Mouse (Mus musculus) hindbrain, embryonic 15.5 days (tissue): ENCODE results near the gene Sbsn. TPM values are rescaled to one million over a fixed set of nuclear protein-coding genes. Genes with fewer than 3 reads are reported as not detected.

ENCODE experiments used
- ATAC-seq: fragments of 200-750 bp; cut with Nextera tagmentation; 2 replicates; pipeline ENCODE4 v1.8.0; 2017; ENCODE audit warnings: low read depth, moderate number of reproducible peaks, moderate TSS enrichment; ENCODE audit not compliant: low FRiP score
- H3K27ac ChIP-seq: fragments of 300-500 bp; sonication (generic); replicated peaks from 2 replicates; pipeline ENCODE4 v1.5.1; 2015; ENCODE audit warnings: mild to moderate bottlenecking, inconsistent platforms
- H3K27me3 ChIP-seq: fragments of 300-500 bp; sonication (generic); 2 replicates; pipeline ENCODE4 v1.6.1; 2015; ENCODE audit warnings: control low read depth, inconsistent platforms
- H3K36me3 ChIP-seq: fragments of 300-500 bp; sonication (generic); 2 replicates; pipeline ENCODE4 v1.6.1; 2015; ENCODE audit warnings: control low read depth, inconsistent platforms
- H3K4me1 ChIP-seq: fragments of 300-500 bp; sonication (generic); replicated peaks from 2 replicates; pipeline ENCODE4 v1.6.1; 2015; ENCODE audit warnings: control low read depth, inconsistent platforms
- H3K4me2 ChIP-seq: fragments of 300-500 bp; sonication (generic); 2 replicates; pipeline ENCODE4 v1.6.1; 2015; ENCODE audit warnings: moderate library complexity, mild to moderate bottlenecking, inconsistent platforms
- H3K4me3 ChIP-seq: fragments of 300-500 bp; sonication (generic); 2 replicates; pipeline ENCODE4 v1.5.1; 2015; ENCODE audit warnings: mild to moderate bottlenecking, inconsistent platforms
- H3K9ac ChIP-seq: fragments of 300-500 bp; sonication (generic); 2 replicates; pipeline ENCODE4 v1.6.1; 2015; ENCODE audit warnings: inconsistent platforms
- H3K9me3 ChIP-seq: fragments of 300-500 bp; sonication (generic); 2 replicates; pipeline ENCODE4 v1.6.1; 2016; ENCODE audit warnings: control low read depth, inconsistent platforms
- WGBS: fragments of 180-500 bp; shearing (Covaris S2); methylation state at CpG from one replicate; pipeline ENCODE4 v1.1.7; 2015; 5-methylcytosine and 5-hydroxymethylcytosine counted together
- polyA plus RNA-seq: library from polyadenylated mRNA; unstranded; fragments of >200 nt; fragmentation: Nextera tagmentation; extraction: Ambion mirVana; gene quantifications from 2 replicates; pipeline ENCODE4 v1.2.1, GENCODE M21; 2015

The Sbsn gene
- polyA plus RNA-seq, 1 experiment from 2014 or later: 2.2 TPM

DNA sequence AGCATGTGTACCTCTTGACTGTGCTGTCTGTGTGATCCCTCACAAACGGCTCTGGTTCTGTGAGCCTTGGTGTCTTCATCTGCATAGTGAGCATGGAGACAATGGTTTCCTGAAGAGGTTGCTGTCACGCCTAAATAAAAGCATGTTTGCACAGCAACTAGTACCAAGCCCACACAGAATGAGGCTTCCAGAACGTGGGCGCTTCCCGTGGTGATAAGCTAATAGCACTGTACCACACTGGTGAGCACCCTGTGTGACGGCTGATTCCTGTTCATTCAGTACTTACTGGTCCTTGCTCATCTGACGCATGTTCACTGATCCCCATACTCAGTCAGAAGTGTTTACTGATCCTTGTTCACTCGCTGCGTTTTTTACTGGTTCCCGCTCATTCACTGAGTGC, 38.9 kb downstream of the Sbsn start:
- no peak overlapping the region for H3K4me2 ChIP-seq
- no peak overlapping the region for H3K4me3 ChIP-seq
- no peak overlapping the region for H3K27ac ChIP-seq
- H3K4me1 ChIP-seq: peaks cover 9% of the 10 kb centered on the region
- H3K27me3 ChIP-seq: no peaks in the 10 kb centered on the region
- no peak overlapping the region for H3K9ac ChIP-seq
- no peaks in the 10 kb centered on the region for H3K36me3 ChIP-seq
- H3K9me3 ChIP-seq: no peaks in the 10 kb centered on the region
- 73% methylated on average over 10 of the region's 10 CpGs for WGBS
- ATAC-seq: no peak

DNA sequence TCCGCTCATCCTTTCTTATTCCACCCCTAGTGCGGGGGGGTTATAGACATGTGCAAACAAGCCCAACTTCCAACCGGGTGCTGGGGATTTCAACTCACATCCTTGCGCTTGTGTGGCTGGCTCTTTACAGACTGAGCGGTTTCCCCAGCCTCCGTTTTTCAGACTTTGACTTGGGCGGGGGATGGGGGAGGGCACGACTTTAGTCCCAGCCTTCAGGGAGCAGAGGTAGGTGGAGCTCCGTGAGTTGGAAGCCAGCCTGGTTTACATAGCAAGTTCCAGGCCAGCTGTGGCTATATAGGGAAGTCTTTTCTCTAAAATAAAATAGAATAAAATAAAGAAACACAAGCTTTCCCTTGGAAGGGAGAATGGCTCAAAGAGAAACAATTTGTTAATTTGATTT, 40.6 kb downstream of the Sbsn start:
- 27% methylated on average over 9 of the region's 9 CpGs for WGBS
- H3K4me1 ChIP-seq: no peaks in the 10 kb centered on the region

DNA sequence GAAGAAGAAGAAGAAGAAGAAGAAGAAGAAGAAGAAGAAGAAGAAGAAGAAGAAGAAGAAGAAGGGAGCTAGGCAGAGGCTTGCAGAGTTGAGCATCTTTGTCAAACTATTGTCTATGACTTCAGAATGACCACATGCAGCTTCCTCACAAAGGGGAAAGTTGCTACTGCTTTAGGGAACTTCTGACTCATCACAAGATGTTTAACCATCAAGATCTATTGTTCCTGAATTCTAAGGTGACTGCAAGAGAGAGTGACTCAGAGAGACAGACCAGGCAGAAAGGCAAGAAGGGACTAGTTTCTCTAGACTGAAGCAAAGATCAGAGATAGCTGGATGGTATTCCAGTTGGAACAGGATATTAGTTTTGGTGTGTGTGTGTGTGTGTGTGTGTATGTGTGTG, 43.6 kb downstream of the Sbsn start:
- H3K9ac ChIP-seq: no peak overlapping the region
- H3K9me3 ChIP-seq: no peaks in the 10 kb centered on the region
- H3K27ac ChIP-seq: no peak overlapping the region
- H3K4me1 ChIP-seq: no peaks in the 10 kb centered on the region
- no peak for ATAC-seq
- H3K4me2 ChIP-seq: no peak overlapping the region
- no peaks in the 10 kb centered on the region for H3K36me3 ChIP-seq
- no peaks in the 10 kb centered on the region for H3K27me3 ChIP-seq
- H3K4me3 ChIP-seq: no peak overlapping the region

More for the DNA sequence above, 40.6 kb downstream of the Sbsn start:
- no peak overlapping the region for H3K4me3 ChIP-seq
- no peak overlapping the region for H3K4me2 ChIP-seq
- H3K27me3 ChIP-seq: no peaks in the 10 kb centered on the region
- H3K27ac ChIP-seq: no peak overlapping the region
- H3K9ac ChIP-seq: no peak overlapping the region
- no peak for ATAC-seq
- H3K36me3 ChIP-seq: no peaks in the 10 kb centered on the region
- H3K9me3 ChIP-seq: no peaks in the 10 kb centered on the region

DNA sequence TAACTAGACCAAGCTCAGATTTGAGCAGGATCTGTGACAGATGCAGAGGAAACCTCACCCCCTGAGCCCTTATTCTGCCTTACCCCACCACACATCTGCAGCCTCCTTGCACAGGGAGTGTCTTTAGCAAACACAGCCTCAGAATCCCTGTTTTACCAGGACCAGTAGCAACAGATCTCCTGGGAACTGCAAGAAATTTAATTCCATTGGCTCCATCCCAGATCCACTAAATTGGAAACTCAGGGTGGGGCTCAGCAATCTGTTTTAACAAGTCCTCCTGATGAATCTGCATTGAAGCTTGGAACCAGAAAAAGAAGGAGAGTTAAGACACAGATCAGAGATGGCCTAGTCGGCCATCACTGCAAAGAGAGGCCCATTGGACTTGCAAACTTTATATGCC, 45.5 kb downstream of the Sbsn start:
- no peak overlapping the region for H3K9ac ChIP-seq
- no peak for ATAC-seq
- H3K4me1 ChIP-seq: no peaks in the 10 kb centered on the region
- H3K9me3 ChIP-seq: no peaks in the 10 kb centered on the region
- no peak overlapping the region for H3K27ac ChIP-seq
- 85% methylated on average over 1 of the region's 1 CpGs for WGBS
- H3K36me3 ChIP-seq: no peaks in the 10 kb centered on the region
- no peak overlapping the region for H3K4me2 ChIP-seq
- no peaks in the 10 kb centered on the region for H3K27me3 ChIP-seq
- H3K4me3 ChIP-seq: no peak overlapping the region

- H3K9me3 ChIP-seq: no peaks in the 10 kb centered on the region
- no peaks in the 10 kb centered on the region for H3K4me1 ChIP-seq
- no peak overlapping the region for H3K9ac ChIP-seq
- ATAC-seq: no peak
- no peaks in the 10 kb centered on the region for H3K27me3 ChIP-seq
- no peak overlapping the region for H3K27ac ChIP-seq
- H3K4me3 ChIP-seq: no peak overlapping the region
- no peak overlapping the region for H3K4me2 ChIP-seq
- H3K36me3 ChIP-seq: no peaks in the 10 kb centered on the region
Measured at GRCm38 (mm10) chr7:30800653-30801052, 49.4 kb downstream of the Sbsn start.

DNA sequence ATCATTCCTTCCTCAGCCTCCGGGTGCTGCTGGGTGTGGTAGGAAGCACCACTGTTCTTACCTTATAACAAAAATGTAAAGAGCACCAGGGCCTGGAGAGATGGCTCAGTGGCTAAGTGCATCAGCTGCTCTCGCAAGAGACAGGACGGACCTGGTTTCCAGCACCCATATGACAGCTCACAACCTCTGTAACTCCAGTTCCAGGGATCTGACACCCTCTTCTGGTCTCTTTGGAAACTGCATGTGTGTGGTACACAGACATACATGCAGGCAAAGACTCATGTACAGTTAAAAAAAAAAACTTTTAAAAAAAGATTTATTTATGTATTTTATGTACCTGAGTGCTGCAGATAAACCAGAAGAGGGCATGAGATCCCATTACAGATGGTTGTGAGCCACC, 52.0 kb downstream of the Sbsn start:
- Histone ChIP-seq H3K27ac (no peak overlapping the region), H3K9me3 (no peaks in the 10 kb centered on the region), H3K9ac (no peak overlapping the region), H3K4me2 (no peak overlapping the region), H3K27me3 (no peaks in the 10 kb centered on the region), H3K4me3 (no peak overlapping the region), H3K4me1 (no peaks in the 10 kb centered on the region), H3K36me3 (no peaks in the 10 kb centered on the region)
- WGBS: 96% methylated on average over 3 of the region's 3 CpGs
- no peak for ATAC-seq

GRCm38 (mm10) chr7:30804026-30804715, 52.9 kb downstream of the Sbsn start:
- Histone ChIP-seq H3K27me3 (no peaks in the 10 kb centered on the region), H3K27ac (no peak overlapping the region), H3K4me3 (no peak overlapping the region), H3K4me1 (no peaks in the 10 kb centered on the region), H3K9me3 (no peaks in the 10 kb centered on the region), H3K9ac (no peak overlapping the region), H3K4me2 (no peak overlapping the region), H3K36me3 (no peaks in the 10 kb centered on the region)
- WGBS: 90% methylated on average over 9 of the region's 9 CpGs
- ATAC-seq: no peak

Other genes with a start within 250 kb of the Sbsn start
- 101 and 135 TPM in 2 replicates for gene Arhgap33, start 216.4 kb upstream of the Sbsn start, polyA plus RNA-seq
- 11.1 and 13.2 TPM in 2 replicates for gene Hspb6, start 199.3 kb upstream of the Sbsn start, polyA plus RNA-seq
- gene Proser3, start 199.2 kb upstream of the Sbsn start, polyA plus RNA-seq: 8.4 and 9.1 TPM in 2 replicates
- gene Lin37, start 191.6 kb upstream of the Sbsn start, polyA plus RNA-seq: 52.7 and 53.1 TPM in 2 replicates
- 89.7 and 92.1 TPM in 2 replicates for gene U2af1l4, start 188.2 kb upstream of the Sbsn start, polyA plus RNA-seq
- 15.4 and 17.5 TPM in 2 replicates for gene Gm49396, start 188.1 kb upstream of the Sbsn start, polyA plus RNA-seq
- 124 and 134 TPM in 2 replicates for gene Psenen, start 187.8 kb upstream of the Sbsn start, polyA plus RNA-seq
- 5.5 and 6.0 TPM in 2 replicates for gene Igflr1, start 186.0 kb upstream of the Sbsn start, polyA plus RNA-seq
- 9.2 and 9.8 TPM in 2 replicates for gene Kmt2b, start 162.7 kb upstream of the Sbsn start, polyA plus RNA-seq
- 0.10 and 0.37 TPM in 2 replicates for gene Zbtb32, start 152.6 kb upstream of the Sbsn start, polyA plus RNA-seq
- 0.51 and 0.82 TPM in 2 replicates for gene Upk1a, start 138.6 kb upstream of the Sbsn start, polyA plus RNA-seq
- 1,185 and 1,301 TPM in 2 replicates for gene Cox6b1, start 125.3 kb upstream of the Sbsn start, polyA plus RNA-seq
- gene Etv2, start 115.6 kb upstream of the Sbsn start, polyA plus RNA-seq: not detected in 2 replicates
- gene Rbm42, start 101.2 kb upstream of the Sbsn start, polyA plus RNA-seq: 131 and 139 TPM in 2 replicates
- 25.9 and 29.9 TPM in 2 replicates for gene Haus5, start 86.5 kb upstream of the Sbsn start, polyA plus RNA-seq
- gene Pmis2, start 79.9 kb upstream of the Sbsn start, polyA plus RNA-seq: not detected in 2 replicates
- gene 2200002J24Rik, start 52.5 kb upstream of the Sbsn start, polyA plus RNA-seq: not detected in 2 replicates
- gene Atp4a, start 39.3 kb upstream of the Sbsn start, polyA plus RNA-seq: 3.1 and 3.3 TPM in 2 replicates
- gene Tmem147, start 21.9 kb upstream of the Sbsn start, polyA plus RNA-seq: 273 and 284 TPM in 2 replicates
- 0.79 and 1.4 TPM in 2 replicates for gene Gapdhs, start 7.8 kb upstream of the Sbsn start, polyA plus RNA-seq
- 2.0 and 3.0 TPM in 2 replicates for gene Dmkn, start 12.3 kb downstream of the Sbsn start, polyA plus RNA-seq
- 0.52 and 2.8 TPM in 2 replicates for gene Krtdap, start 36.4 kb downstream of the Sbsn start, polyA plus RNA-seq
- gene Ffar2, start 72.3 kb downstream of the Sbsn start, polyA plus RNA-seq: 0.21 TPM in 1 of 2 replicates, not detected in the other
- 0.13 TPM in 1 of 2 replicates, not detected in the other for gene Ffar3, start 104.7 kb downstream of the Sbsn start, polyA plus RNA-seq
- gene Ffar1, start 110.1 kb downstream of the Sbsn start, polyA plus RNA-seq: not detected in 2 replicates
- gene Cd22, start 128.9 kb downstream of the Sbsn start, polyA plus RNA-seq: 0.35 TPM in 1 of 2 replicates, not detected in the other
- 4.1 and 5.0 TPM in 2 replicates for gene Mag, start 163.4 kb downstream of the Sbsn start, polyA plus RNA-seq
- gene Hamp2, start 173.2 kb downstream of the Sbsn start, polyA plus RNA-seq: not detected in 2 replicates
- not detected in 2 replicates for gene Hamp, start 192.6 kb downstream of the Sbsn start, polyA plus RNA-seq
- gene Usf2, start 205.3 kb downstream of the Sbsn start, polyA plus RNA-seq: 27.3 and 29.3 TPM in 2 replicates
- gene Lsr, start 222.0 kb downstream of the Sbsn start, polyA plus RNA-seq: 24.3 and 24.4 TPM in 2 replicates
- gene Fam187b, start 222.3 kb downstream of the Sbsn start, polyA plus RNA-seq: 0.69 and 1.1 TPM in 2 replicates